Mouse (Mus musculus): Measurements from ENCODE around the gene Elavl3.

DNA sequence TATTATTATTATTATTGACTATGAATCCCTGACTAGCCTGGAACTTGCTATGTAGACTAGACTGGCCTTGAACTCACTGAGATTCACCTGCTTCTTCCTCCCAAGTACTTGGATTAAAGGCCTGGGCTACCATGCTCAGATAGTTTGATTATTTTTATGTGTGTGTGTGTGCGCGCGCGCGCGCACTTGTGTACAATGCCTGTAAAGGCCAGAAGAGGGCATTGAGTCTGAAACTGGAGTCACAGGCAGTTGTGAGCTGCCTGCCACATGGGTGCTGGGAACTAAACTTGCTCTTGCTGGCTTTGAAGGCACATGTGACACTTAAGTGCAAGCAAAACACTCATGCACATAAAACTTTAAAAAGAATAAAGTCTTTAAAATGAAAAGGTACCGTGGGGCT lies 37.5 kb upstream of the Elavl3 start:
- TF ChIP-seq CTCF (IDR thresholded peaks at IDR 0.05; ENCODE audit: low read depth, low read length), result no peak
- no peak for TF ChIP-seq GATA1 (IDR thresholded peaks at IDR 0.05; ENCODE audit: borderline replicate concordance, low read length)
- no peak for TF ChIP-seq TAL1 (conservative IDR thresholded peaks at IDR 0.05; ENCODE audit: low read depth, low read length)
- no peak for TF ChIP-seq POLR2AphosphoS5 (IDR thresholded peaks at IDR 0.05; ENCODE audit: insufficient replicate concordance, low read depth, low read length)

Data from G1E (cell line).